Mouse (Mus musculus) cerebellum, adult 2 months (tissue): ENCODE results near the gene Gm42957. TPM values are rescaled to one million over a fixed set of nuclear protein-coding genes. Genes with fewer than 3 reads are reported as not detected.

Source experiments
- DNase-seq, 2 experiments: peaks; one replicate each; pipeline ENCODE4 v3.0.0; 2021
- H3K27ac ChIP-seq: fragments of 200-500 bp; 2 replicates; pipeline ENCODE4 v1.5.1; 2012; ENCODE audit warnings: low read length, control low read depth, inconsistent platforms; ENCODE audit not compliant: insufficient read depth
- H3K27me3 ChIP-seq: fragments of 200-500 bp; 2 replicates; pipeline ENCODE4 v1.6.1; 2012; ENCODE audit warnings: inconsistent platforms, mild to moderate bottlenecking, low read length, moderate library complexity; ENCODE audit not compliant: control insufficient read depth, insufficient read depth
- H3K4me1 ChIP-seq: fragments of 200-500 bp; 2 replicates; pipeline ENCODE4 v1.6.1; 2011; ENCODE audit warnings: low read length; ENCODE audit not compliant: control insufficient read depth, insufficient read depth
- H3K4me3 ChIP-seq: fragments of 200-500 bp; replicated peaks from 2 replicates; pipeline ENCODE3; 2011; ENCODE audit warnings: mild to moderate bottlenecking, low read depth, low read length, control low read depth; ENCODE audit not compliant: insufficient read depth
- CTCF ChIP-seq: fragments of 200-500 bp; IDR thresholded peaks from 2 replicates; pipeline ENCODE4 v1.5.1; 2011; ENCODE audit warnings: low read depth, mild to moderate bottlenecking, control low read depth, low read length, moderate library complexity, borderline replicate concordance; ENCODE audit not compliant: insufficient read depth
- POLR2A ChIP-seq: fragments of 200-500 bp; IDR thresholded peaks from 2 replicates; pipeline ENCODE4 v1.6.1; 2011; ENCODE audit warnings: low read length, control low read depth, borderline replicate concordance; ENCODE audit not compliant: insufficient read depth
- WGBS: fragments of 180-500 bp; shearing (Covaris S2); methylation state at CpG from one replicate; pipeline ENCODE4 v1.1.7; 2018; 5-methylcytosine and 5-hydroxymethylcytosine counted together
- polyA plus RNA-seq: library from polyadenylated mRNA; depleted of rRNA; stranded (reverse); fragments of >200 nt; gene quantifications from 2 replicates; pipeline ENCODE4 v1.2.3, GENCODE M21; 2012

The Gm42957 gene
- polyA plus RNA-seq, 1 experiment: 0.16 TPM

DNA sequence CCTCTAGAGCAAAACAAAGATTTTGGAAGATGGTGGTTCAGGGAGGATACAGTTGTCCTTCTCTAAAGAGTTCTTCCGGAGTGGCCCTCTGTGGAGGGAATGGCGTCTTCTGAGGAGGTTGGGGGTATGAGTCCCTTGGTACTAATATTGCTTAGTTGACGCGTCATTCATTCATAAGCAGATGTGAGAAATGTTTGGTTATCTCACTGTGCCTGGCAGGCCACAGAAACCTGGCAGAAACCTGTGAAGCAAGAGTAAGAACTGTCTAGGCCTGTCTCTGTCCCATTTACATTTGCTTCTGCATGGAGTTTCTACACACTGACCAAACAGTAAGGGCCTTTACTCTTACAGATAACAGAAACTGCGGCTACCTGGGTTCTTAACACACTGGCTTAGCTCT lies 36.2 kb downstream of the Gm42957 start:
- whole genome bisulfite sequencing: 96% methylated on average over 5 of the region's 5 CpGs
- H3K27ac ChIP-seq: no peak overlapping the region
- DNase-seq: no peak
- no peak for TF ChIP-seq CTCF
- no peak for TF ChIP-seq POLR2A
- no peaks in the 10 kb centered on the region for H3K27me3 ChIP-seq
- H3K4me1 ChIP-seq: no peaks in the 10 kb centered on the region
- no peak overlapping the region for H3K4me3 ChIP-seq

DNA sequence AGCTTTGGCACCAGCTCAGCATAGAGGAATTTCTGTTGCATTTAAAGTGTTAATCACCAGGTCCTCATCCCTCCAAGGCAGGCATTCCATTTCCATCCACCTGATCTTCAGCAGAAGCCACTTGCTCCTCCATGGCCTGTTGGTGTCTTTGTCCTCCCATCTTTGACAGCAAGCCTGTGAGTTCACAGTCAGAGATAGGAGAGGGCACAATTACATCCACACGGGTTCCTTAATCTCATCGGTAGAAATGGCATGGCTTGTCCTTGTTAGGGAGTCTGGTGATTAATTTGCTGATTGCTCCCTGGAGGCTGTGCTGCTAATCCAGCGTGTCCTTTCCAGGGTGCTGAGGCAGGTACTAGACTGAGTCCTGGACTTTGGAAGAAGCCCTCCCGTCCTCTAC lies 38.2 kb downstream of the Gm42957 start:
- no peaks in the 10 kb centered on the region for H3K4me1 ChIP-seq
- 74% methylated on average over 4 of the region's 4 CpGs for WGBS
- no peak for DNase-seq
- no peak overlapping the region for H3K4me3 ChIP-seq
- H3K27ac ChIP-seq: no peak overlapping the region
- no peaks in the 10 kb centered on the region for H3K27me3 ChIP-seq
- TF ChIP-seq CTCF: no peak
- no peak for TF ChIP-seq POLR2A

DNA sequence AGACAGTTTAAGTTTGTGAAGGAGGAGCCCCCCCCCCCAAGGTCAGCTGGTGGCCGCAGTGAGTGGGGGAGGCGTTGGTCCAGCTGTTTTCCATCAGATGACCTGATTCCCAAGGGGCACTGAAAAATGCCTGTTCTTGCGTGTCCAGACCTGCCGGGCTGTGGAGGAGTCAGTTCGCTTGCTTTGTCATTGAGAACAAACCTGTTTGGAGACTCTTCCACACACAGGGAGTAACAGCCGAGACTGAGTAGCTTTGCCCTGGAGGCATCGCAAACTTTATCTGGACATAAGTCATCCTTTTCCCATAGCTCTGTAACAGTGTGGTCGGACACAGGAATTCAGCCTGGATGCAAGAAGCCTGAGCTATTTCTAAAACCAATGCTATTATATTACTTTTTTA lies 39.2 kb downstream of the Gm42957 start:
- WGBS: 77% methylated on average over 8 of the region's 8 CpGs
- no peaks in the 10 kb centered on the region for H3K27me3 ChIP-seq
- no peak for DNase-seq
- TF ChIP-seq CTCF (no peak), POLR2A (no peak)
- H3K4me3 ChIP-seq: no peak overlapping the region
- no peak overlapping the region for H3K27ac ChIP-seq
- H3K4me1 ChIP-seq: no peaks in the 10 kb centered on the region

DNA sequence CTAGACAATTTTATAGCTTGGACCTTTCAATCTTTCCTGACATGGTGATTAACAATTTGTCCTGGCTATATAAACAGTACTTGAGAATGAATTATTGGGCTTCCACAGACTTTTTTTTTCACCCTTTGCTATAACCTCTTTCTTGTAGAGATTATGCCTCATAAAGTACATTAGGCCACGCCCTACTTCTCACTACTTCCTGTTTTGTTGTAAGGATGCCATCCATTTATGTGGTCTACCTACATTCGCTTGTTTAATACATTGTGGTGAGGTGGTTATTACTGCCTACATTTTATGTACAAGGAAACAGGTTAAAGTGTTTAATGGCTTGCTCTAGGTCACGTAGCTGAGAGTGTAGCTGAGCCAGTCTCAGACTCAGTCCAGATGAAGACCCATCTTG lies 39.9 kb downstream of the Gm42957 start:
- Histone ChIP-seq H3K4me1 (no peaks in the 10 kb centered on the region), H3K4me3 (no peak overlapping the region), H3K27ac (no peak overlapping the region), H3K27me3 (no peaks in the 10 kb centered on the region)
- DNase-seq: no peak
- WGBS: 88% methylated on average over 3 of the region's 3 CpGs
- TF ChIP-seq CTCF: no peak
- TF ChIP-seq POLR2A: no peak

DNA sequence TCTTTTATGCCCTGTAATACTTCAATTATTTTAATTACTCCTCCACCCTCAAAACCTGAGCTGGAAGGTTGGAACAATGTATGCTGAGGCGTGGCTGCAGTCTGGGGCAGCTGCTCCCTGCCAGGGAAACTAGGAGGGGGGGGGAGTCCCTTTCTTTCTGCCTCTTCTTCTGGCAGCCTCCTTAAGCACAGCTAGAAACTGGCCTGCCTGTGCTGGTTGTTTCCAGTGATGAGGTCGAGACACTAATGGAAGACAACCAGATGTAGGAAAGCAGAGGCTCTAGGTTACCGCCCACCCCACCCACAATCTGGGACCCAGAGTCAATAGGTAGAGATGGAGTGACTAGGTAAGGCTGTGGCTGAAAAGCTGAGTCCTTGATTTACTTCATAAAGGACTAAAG lies 40.4 kb downstream of the Gm42957 start:
- DNase-seq: no peak
- Histone ChIP-seq H3K27me3 (no peaks in the 10 kb centered on the region), H3K27ac (no peak overlapping the region), H3K4me1 (no peaks in the 10 kb centered on the region), H3K4me3 (no peak overlapping the region)
- WGBS: 46% methylated on average over 3 of the region's 3 CpGs
- no peak for TF ChIP-seq CTCF
- TF ChIP-seq POLR2A: no peak

DNA sequence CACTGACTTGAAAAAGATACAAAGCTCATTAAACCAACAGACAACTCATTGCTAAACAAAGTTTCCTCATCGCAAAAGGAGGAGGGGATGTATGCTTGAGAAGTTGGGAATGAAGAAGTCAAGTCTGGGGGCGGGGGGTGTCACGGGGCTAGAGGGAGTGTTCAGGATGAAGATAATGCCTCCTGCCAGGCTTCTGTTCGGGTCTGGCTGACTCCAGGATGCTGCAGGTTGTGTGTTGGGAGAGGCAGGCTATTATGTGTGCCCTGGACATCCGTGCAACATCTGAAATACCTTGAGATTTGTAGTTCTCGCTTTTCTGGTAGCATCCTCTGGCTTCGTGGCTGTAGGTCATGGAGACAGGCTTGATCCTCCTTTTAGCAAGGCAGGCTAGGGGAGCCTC lies 43.2 kb downstream of the Gm42957 start:
- H3K4me1 ChIP-seq: no peaks in the 10 kb centered on the region
- H3K27me3 ChIP-seq: no peaks in the 10 kb centered on the region
- H3K4me3 ChIP-seq: no peak overlapping the region
- DNase-seq: no peak
- 68% methylated on average over 7 of the region's 7 CpGs for WGBS
- H3K27ac ChIP-seq: no peak overlapping the region
- TF ChIP-seq CTCF (no peak), POLR2A (no peak)

- H3K4me3 ChIP-seq: no peak overlapping the region
- DNase-seq: no peak
- no peak overlapping the region for H3K27ac ChIP-seq
- H3K4me1 ChIP-seq: no peaks in the 10 kb centered on the region
- 45% methylated on average over 5 of the region's 5 CpGs for WGBS
- TF ChIP-seq CTCF: no peak
- TF ChIP-seq POLR2A: no peak
- no peaks in the 10 kb centered on the region for H3K27me3 ChIP-seq
Observed at GRCm38 (mm10) chr3:96679159-96679674, 43.9 kb downstream of the Gm42957 start.

DNA sequence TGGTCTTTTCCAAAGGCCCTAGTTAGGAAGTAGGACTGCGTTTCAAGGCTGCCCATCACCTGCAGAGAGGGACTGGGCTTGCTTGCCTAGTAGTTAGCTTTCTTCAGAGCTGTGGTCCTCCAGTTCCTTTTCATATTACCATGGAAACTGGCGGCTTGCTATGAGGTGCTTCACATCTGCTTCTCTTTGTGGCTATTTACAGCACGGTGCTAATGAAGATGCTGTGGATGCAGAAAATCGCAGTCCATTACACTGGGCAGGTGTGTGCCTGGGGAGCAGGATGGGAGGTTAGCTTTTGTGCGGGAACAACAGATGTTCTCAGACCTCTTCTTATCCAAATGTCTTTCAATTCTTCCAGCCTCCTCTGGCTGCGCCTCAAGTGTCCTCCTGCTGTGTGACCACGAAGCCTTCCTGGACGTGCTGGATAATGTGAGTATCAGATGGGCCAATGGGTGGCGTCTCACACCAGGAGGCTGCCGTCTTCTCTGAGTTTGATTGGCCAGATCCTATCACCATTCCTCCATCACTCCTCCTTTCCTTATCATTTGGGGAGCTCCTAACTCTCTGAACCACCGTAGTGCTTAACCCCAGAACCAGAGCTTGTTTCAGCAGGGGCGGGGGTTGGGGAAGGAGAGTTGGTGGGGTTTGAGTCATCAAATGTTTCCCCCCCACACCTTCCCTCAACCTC lies 45.1 kb downstream of the Gm42957 start:
- H3K4me1 ChIP-seq: no peaks in the 10 kb centered on the region
- WGBS: 38% methylated on average over 12 of the region's 12 CpGs
- H3K27me3 ChIP-seq: no peaks in the 10 kb centered on the region
- DNase-seq: no peak
- no peak overlapping the region for H3K27ac ChIP-seq
- no peak overlapping the region for H3K4me3 ChIP-seq
- TF ChIP-seq POLR2A (no peak), CTCF (no peak)

GRCm38 (mm10) chr3:96683496-96683895 lies 48.2 kb downstream of the Gm42957 start:
- no peak overlapping the region for H3K27ac ChIP-seq
- no peaks in the 10 kb centered on the region for H3K4me1 ChIP-seq
- no peak for DNase-seq
- 75% methylated on average over 3 of the region's 3 CpGs for WGBS
- H3K27me3 ChIP-seq: no peaks in the 10 kb centered on the region
- TF ChIP-seq CTCF: no peak
- TF ChIP-seq POLR2A: no peak
- no peak overlapping the region for H3K4me3 ChIP-seq
